Mouse (Mus musculus) kidney, embryonic 15.5 days (tissue): ENCODE measurements around the gene Gm4881. TPM values are rescaled to one million over a fixed set of nuclear protein-coding genes. Genes with fewer than 3 reads are reported as not detected.

Source experiments
- ATAC-seq: fragments of 200-750 bp; cut with Nextera tagmentation; replicated peaks from 2 replicates; pipeline ENCODE4 v1.8.0; 2017; ENCODE audit warnings: moderate TSS enrichment; ENCODE audit not compliant: low FRiP score
- H3K27ac ChIP-seq: fragments of 300-500 bp; sonication (generic); 2 replicates; pipeline ENCODE4 v1.5.1; 2015; ENCODE audit warnings: mild to moderate bottlenecking, inconsistent platforms
- H3K27me3 ChIP-seq: fragments of 300-500 bp; sonication (generic); 2 replicates; pipeline ENCODE4 v1.6.1; 2015; ENCODE audit warnings: inconsistent platforms
- H3K36me3 ChIP-seq: fragments of 300-500 bp; sonication (generic); 2 replicates; pipeline ENCODE4 v1.6.1; 2015; ENCODE audit warnings: inconsistent platforms
- H3K4me1 ChIP-seq: fragments of 300-500 bp; sonication (generic); 2 replicates; pipeline ENCODE4 v1.6.1; 2015; ENCODE audit warnings: inconsistent platforms
- H3K4me2 ChIP-seq: fragments of 300-500 bp; sonication (generic); 2 replicates; pipeline ENCODE4 v1.6.1; 2015; ENCODE audit warnings: moderate library complexity, mild to moderate bottlenecking, inconsistent platforms
- H3K4me3 ChIP-seq: fragments of 300-500 bp; sonication (generic); replicated peaks from 2 replicates; pipeline ENCODE4 v1.5.1; 2015; ENCODE audit warnings: mild to moderate bottlenecking, inconsistent platforms
- H3K9ac ChIP-seq: fragments of 300-500 bp; sonication (generic); 2 replicates; pipeline ENCODE4 v1.6.1; 2015; ENCODE audit warnings: mild to moderate bottlenecking, inconsistent platforms
- H3K9me3 ChIP-seq: fragments of 300-500 bp; sonication (generic); replicated peaks from 2 replicates; pipeline ENCODE4 v1.6.1; 2016; ENCODE audit warnings: inconsistent platforms
- WGBS: fragments of 180-500 bp; shearing (Covaris S2); methylation state at CpG from one replicate; pipeline ENCODE4 v1.1.7; 2015; ENCODE audit warnings: mixed read lengths; 5-methylcytosine and 5-hydroxymethylcytosine counted together
- polyA plus RNA-seq: library from polyadenylated mRNA; unstranded; fragments of >200 nt; fragmentation: Nextera tagmentation; extraction: Ambion mirVana; gene quantifications from 2 replicates; pipeline ENCODE4 v1.2.1, GENCODE M21; 2015

The Gm4881 gene
- polyA plus RNA-seq, 1 experiment from 2014 or later, result not detected

DNA sequence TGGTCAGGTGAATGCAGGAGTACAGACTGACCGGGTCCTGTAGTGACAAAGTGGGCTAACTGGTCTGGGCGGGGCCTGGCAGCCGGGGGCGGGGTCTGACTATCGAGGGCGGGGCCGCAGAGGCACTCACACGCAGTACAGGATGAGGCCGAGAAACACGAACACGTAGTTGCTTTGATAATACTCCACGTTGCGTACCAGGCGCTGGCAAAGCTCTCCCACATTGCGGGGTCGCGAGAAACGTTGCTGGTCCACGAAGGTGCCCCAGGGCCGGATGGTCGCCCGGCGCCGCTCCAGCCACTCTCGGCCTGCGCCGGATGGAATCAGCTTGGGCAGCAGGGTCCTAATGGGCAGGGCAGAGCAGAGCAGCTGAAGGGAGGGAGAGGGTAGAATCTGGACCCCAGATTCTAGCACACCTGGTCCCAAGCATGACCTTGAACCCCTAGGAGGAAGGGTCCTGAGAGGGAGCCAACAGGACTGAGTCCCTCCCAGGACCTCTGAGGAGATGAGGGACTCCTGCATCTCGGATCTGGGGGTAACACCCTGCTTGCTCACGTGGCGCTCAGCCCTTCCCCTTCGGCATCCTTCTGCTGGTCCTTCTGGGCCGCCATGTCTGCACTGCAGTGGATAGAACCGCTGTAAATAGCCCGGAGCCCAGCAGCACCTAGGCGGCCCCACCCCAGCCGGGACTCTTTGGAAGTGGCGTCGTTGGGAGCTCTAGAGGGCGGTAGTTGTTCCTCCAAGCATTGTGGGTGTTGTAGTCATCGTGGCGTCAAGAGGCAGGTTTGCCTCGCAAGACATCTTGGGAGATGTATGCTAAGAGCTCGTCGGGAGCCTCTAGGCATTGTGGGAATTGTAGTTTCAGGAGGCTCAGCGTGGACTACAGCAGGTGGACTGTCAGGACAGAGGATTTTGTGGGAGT lies 27.9 kb upstream of the Gm4881 start, which contains the start of gene Rabac1:
Rabac1 (minus strand) TSS at position 783 of the 922 bp plus-strand sequence.
- ATAC-seq, result peak; percentile 93
- peak within 1 kb of the TSS; percentile 72 for H3K9ac ChIP-seq
- WGBS, result under 1% methylated on average over 45 of the region's 45 CpGs

DNA sequence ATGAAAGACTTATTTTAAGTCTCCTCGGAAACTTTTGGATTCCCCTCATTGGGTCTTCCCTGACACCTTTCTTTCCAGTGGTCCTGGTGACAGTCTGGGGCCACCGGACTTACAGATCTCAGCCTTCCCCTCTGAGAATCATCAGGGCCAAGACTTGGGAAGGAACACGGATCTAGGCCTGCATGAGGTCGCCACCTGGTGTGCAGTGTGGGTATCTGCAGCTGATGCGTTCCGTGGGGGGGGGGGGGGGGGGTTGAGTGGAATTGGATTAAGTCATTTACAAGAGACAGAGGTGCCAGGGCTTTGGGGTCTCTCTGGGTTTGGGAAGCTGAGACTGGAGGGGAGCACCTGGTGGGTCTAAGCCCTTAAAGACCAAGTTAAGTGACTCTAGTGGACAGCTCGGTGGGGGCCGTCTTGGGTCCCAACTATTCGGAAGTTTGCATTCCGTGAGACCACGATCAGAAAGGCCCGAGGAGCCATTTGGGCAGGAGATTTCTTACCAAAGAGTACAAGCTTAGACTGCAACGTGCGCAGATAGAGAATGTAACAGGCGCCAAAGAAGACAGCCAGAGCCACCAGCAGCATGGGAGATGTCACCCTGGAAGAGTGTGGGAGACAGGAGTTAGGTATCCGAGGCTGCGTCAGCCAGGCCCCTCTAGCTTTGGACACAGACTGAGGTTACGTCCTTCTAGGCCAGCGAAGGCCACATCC lies 27.1 kb upstream of the Gm4881 start:
- Histone ChIP-seq H3K9ac (peak overlapping the region; percentile 72), H3K36me3 (peaks cover 9% of the 10 kb centered on the region), H3K27me3 (no peaks in the 10 kb centered on the region), H3K4me1 (peaks cover 5% of the 10 kb centered on the region), H3K4me2 (peak overlapping the region; percentile 78), H3K27ac (0 out of 2 replicates have a peak overlapping the region, but pooled peaks have one; percentile 77), H3K4me3 (peak overlapping the region; percentile 75), H3K9me3 (no peaks in the 10 kb centered on the region)
- WGBS, result 9% methylated on average over 19 of the region's 19 CpGs
- ATAC-seq, result no peak

More for the DNA sequence above, 27.9 kb upstream of the Gm4881 start, which contains the start of gene Rabac1:
- Histone ChIP-seq H3K36me3 (peaks cover 9% of the 10 kb centered on the region), H3K4me1 (peaks cover 5% of the 10 kb centered on the region), H3K27ac (peak within 1 kb of the TSS; percentile 77), H3K4me3 (peak within 1 kb of the TSS; percentile 75), H3K4me2 (peak within 1 kb of the TSS; percentile 78), H3K9me3 (no peaks in the 10 kb centered on the region), H3K27me3 (no peaks in the 10 kb centered on the region)

DNA sequence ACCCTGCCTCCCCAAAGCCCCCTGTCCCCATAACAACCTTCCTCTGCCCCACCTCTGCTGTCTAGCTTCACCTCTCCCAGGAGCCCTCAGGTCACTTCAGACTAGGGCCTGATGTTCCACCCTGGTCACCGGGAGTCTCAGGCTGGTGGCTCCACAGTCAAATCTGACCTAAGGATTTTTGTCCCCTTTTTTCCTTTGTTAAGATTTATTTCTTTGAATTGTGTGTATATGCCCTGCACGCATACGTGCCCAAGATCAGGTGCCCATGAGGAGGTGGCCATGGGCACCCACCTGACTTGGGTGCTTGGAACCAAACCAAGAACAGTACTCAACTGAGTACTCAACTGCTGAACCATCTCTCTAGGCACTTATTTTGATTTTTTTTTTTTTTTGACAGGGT lies 26.0 kb upstream of the Gm4881 start:
- no peak overlapping the region for H3K27ac ChIP-seq
- no peak overlapping the region for H3K9ac ChIP-seq
- no peak overlapping the region for H3K4me2 ChIP-seq
- no peaks in the 10 kb centered on the region for H3K9me3 ChIP-seq
- peaks cover 6% of the 10 kb centered on the region for H3K4me1 ChIP-seq
- H3K27me3 ChIP-seq, result no peaks in the 10 kb centered on the region
- peaks cover 9% of the 10 kb centered on the region for H3K36me3 ChIP-seq
- ATAC-seq, result no peak
- 99% methylated on average over 3 of the region's 3 CpGs for WGBS
- no peak overlapping the region for H3K4me3 ChIP-seq

DNA sequence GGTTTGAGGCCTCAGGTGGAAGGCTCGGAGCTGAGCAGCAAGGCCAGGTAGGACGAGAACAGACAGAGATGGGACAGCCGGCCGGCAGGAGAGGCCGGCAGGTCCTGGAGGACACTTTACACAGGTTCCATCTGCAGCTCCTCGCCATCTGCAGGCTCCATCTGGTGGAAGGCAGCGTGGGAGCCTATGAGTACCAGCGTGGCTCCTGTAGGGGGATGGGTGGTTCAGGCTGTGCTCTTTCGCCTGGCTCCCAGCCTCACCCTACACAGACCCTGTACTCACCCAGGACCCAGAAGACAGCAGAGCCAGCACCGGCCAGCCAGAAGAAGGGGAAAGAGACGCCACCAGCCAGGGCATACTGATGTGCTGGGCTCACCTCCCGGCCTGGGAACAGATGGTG lies 25.5 kb upstream of the Gm4881 start:
- no peak overlapping the region for H3K4me3 ChIP-seq
- H3K4me1 ChIP-seq, result peaks cover 7% of the 10 kb centered on the region
- H3K27ac ChIP-seq, result no peak overlapping the region
- H3K36me3 ChIP-seq, result peaks cover 9% of the 10 kb centered on the region
- 83% methylated on average over 12 of the region's 12 CpGs for WGBS
- no peaks in the 10 kb centered on the region for H3K9me3 ChIP-seq
- H3K4me2 ChIP-seq, result no peak overlapping the region
- no peak for ATAC-seq
- no peak overlapping the region for H3K9ac ChIP-seq
- no peaks in the 10 kb centered on the region for H3K27me3 ChIP-seq

DNA sequence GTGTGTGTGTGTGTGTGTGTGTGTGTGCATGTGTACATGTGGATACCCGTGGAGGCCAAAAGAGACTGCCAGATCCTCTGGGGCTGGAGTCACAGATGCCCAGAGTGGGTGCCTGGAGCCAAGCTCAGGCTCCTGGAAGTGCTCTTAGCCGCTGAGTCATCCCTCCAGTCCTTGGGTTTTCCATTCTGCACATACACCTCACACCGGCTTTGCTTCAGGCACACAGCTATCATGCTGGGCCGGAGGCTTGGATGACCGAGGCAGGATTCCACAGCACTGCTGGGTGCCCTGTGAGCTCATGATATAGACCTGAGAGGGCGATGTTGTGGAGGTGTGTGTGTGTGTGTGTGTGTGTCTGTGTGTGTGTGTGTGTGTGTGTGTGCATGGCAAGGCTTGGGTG lies 24.2 kb upstream of the Gm4881 start:
- Histone ChIP-seq H3K27me3 (no peaks in the 10 kb centered on the region), H3K4me2 (no peak overlapping the region), H3K9me3 (no peaks in the 10 kb centered on the region), H3K4me3 (no peak overlapping the region), H3K36me3 (peaks cover 9% of the 10 kb centered on the region), H3K27ac (no peak overlapping the region), H3K4me1 (peaks cover 7% of the 10 kb centered on the region), H3K9ac (no peak overlapping the region)
- no peak for ATAC-seq
- WGBS, result 80% methylated on average over 6 of the region's 6 CpGs

DNA sequence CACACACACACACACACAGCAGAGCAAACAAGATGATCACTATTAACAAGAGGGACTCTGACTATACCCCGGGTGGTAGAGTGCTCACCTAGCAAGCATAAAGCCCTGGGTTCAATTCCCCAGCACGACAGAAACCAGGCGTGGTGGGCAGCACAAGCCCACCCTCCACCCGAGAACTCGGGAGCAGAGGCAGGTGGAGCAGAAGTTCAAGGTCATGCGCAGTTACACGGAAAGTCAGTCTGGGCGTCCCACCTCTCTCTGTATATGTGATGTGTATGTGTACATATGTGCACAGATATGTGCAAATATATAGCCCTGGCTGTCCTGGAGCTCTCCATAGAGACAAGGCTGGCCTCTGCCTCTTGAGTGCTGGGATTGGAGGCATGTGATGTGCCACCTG lies 23.7 kb upstream of the Gm4881 start:
- Histone ChIP-seq H3K27ac (no peak overlapping the region), H3K9me3 (no peaks in the 10 kb centered on the region), H3K4me3 (no peak overlapping the region), H3K36me3 (peaks cover 9% of the 10 kb centered on the region), H3K4me1 (peaks cover 7% of the 10 kb centered on the region), H3K27me3 (no peaks in the 10 kb centered on the region), H3K4me2 (no peak overlapping the region), H3K9ac (no peak overlapping the region)
- WGBS, result 86% methylated on average over 8 of the region's 8 CpGs
- no peak for ATAC-seq

DNA sequence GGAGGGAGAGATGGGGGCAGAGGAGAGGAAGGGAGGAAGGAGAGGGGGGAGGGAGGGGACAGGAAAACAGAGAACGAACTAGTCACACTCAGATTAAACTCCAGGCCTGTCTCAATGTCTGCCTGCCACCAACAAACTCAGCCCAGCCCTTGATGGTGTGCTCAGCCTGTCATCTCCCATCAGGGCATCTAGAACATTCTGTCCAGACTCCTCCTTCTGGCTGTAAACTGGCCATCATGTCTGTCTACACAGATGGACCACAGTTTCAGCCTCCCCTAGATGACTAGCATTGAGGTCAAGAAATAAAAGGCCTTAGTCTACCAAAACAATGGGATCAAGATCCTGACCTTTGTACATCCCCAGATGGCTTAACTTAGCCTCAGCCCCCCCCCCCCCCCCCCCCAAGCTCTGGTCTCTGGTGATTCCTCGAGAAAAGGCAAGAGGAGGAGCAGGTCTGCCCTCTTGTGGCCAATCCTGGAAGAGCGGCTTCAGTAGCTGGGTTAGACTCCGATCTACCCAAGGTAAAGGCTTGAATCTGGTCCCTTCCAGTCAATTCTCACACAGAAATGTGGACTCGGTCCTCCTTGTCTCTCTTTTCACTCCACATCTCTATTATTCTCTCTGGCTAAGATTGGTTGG lies 20.7 kb upstream of the Gm4881 start:
- no peak overlapping the region for H3K4me2 ChIP-seq
- peak; percentile 57; the same call in 1 of the 2 replicates for ATAC-seq
- 11% methylated on average over 5 of the region's 5 CpGs for WGBS

DNA sequence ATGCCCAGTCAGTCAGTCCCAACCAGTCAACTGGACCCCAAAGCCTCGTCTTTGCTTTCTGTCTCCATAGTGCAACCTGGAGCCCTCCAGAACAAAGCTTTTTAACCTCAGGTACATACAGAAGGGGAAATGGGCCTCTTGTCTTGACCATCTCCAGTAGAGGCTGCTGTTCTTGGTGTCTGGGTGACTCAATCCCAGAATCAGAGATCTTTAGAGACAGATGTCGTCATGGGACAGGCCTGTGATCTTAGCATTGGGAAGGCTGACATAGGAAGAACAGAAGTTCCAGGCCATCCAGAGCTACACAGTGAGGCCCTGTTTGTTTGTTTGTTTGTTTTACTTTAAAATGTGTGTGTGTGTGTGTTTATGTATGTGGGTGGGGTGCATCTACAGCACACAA lies 20.0 kb upstream of the Gm4881 start:
- H3K9ac ChIP-seq, result no peak overlapping the region
- ATAC-seq, result no peak
- 0 out of 2 replicates have a peak, but pooled peaks cover under 1% of the 10 kb centered on the region for H3K36me3 ChIP-seq
- WGBS, result 70% methylated on average over 2 of the region's 2 CpGs
- no peaks in the 10 kb centered on the region for H3K9me3 ChIP-seq
- H3K4me1 ChIP-seq, result 0 out of 2 replicates have a peak, but pooled peaks cover 2% of the 10 kb centered on the region
- no peak overlapping the region for H3K4me3 ChIP-seq
- no peak overlapping the region for H3K4me2 ChIP-seq
- H3K27ac ChIP-seq, result no peak overlapping the region
- H3K27me3 ChIP-seq, result no peaks in the 10 kb centered on the region

More for the DNA sequence above, 20.7 kb upstream of the Gm4881 start:
- no peak overlapping the region for H3K9ac ChIP-seq
- H3K4me3 ChIP-seq, result no peak overlapping the region
- H3K9me3 ChIP-seq, result no peaks in the 10 kb centered on the region
- no peak overlapping the region for H3K27ac ChIP-seq
- H3K4me1 ChIP-seq, result 0 out of 2 replicates have a peak, but pooled peaks cover 2% of the 10 kb centered on the region
- peaks cover 8% of the 10 kb centered on the region for H3K36me3 ChIP-seq
- H3K27me3 ChIP-seq, result no peaks in the 10 kb centered on the region

DNA sequence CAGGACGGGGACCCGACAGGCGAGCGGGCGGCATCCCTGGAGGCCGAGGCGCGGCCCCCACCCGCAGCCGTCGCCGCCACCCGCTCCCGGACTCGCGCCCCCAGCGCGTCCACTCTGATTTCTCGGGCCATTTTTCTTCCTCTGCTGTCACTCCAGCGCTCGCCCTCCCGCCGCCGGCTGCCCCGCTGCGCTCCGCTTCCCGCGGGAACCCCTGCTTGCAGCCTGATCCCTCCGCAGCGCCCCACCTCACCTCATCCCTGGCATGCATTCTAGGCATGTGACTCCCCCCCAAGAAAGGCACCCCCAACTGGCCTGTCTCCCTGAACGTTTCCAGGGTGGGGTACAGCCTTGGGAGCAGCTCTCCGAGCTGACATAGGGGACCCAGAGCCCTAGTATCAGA lies 10.9 kb upstream of the Gm4881 start:
- Histone ChIP-seq H3K4me1 (peaks cover 20% of the 10 kb centered on the region), H3K9me3 (no peaks in the 10 kb centered on the region), H3K4me2 (peak overlapping the region; percentile 73), H3K27me3 (peaks cover 72% of the 10 kb centered on the region), H3K27ac (no peak overlapping the region), H3K36me3 (no peaks in the 10 kb centered on the region), H3K4me3 (peak overlapping the region; percentile 44), H3K9ac (0 out of 2 replicates have a peak overlapping the region, but pooled peaks have one; percentile 27)
- no peak for ATAC-seq
- 3% methylated on average over 33 of the region's 33 CpGs for WGBS

DNA sequence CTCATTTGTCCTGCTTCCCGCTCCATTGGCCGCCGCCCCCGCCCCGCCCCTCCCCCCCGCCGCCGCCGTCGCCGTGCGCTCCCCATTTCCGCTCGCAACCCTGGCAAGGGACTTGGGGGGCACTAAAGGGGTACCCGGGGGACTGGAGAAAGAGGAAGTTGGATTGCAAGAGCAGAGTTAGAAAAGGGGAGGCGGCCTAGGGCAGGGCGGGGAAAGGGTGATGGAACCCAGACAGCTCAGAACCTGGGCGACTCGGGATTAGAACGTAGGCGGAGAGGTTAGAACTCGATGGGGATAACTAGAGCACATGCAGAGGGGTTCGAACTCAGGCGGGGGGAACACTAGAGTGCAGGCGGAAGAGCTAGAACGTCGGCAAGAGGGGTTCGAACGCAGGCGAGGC lies 10.2 kb upstream of the Gm4881 start:
- Histone ChIP-seq H3K36me3 (no peaks in the 10 kb centered on the region), H3K4me2 (peak overlapping the region; percentile 73), H3K9me3 (no peaks in the 10 kb centered on the region), H3K4me3 (peak overlapping the region; percentile 44), H3K4me1 (peaks cover 25% of the 10 kb centered on the region), H3K27me3 (peaks cover 80% of the 10 kb centered on the region), H3K9ac (peak overlapping the region; percentile 31; the same call in 1 of the 2 replicates), H3K27ac (no peak overlapping the region)
- 1% methylated on average over 29 of the region's 30 CpGs for WGBS
- 0 out of 2 replicates have a peak, but pooled peaks have one; percentile 10 for ATAC-seq

DNA sequence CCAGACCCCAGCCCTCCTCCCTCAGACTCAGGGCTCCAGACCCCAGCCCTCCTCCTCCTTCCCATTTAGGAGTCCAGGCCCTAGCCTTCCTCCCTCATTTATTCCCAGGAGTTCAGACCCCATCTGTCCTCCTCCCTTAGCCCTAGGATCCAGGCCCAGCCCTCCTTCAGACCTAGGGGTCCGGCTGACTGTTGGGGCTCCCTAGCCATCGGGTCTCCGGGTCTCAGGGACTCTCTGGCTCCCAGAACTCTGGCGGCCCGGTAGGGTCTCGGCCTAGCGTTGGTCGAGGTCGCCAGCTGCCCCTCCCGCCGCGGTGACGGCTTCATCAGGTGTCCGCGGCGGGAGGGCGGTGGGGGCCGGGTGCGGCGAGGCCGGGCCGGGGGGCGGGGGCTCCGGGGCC lies 9.7 kb upstream of the Gm4881 start:
- peak overlapping the region; percentile 31; the same call in 1 of the 2 replicates for H3K9ac ChIP-seq
- 0% methylated on average over 15 of the region's 24 CpGs for WGBS
- H3K27me3 ChIP-seq, result peaks cover 85% of the 10 kb centered on the region
- no peak overlapping the region for H3K27ac ChIP-seq
- peaks cover 25% of the 10 kb centered on the region for H3K4me1 ChIP-seq
- ATAC-seq, result peak; percentile 22; the same call in 1 of the 2 replicates
- H3K4me2 ChIP-seq, result peak overlapping the region; percentile 73
- peak overlapping the region; percentile 44 for H3K4me3 ChIP-seq
- no peaks in the 10 kb centered on the region for H3K36me3 ChIP-seq
- no peaks in the 10 kb centered on the region for H3K9me3 ChIP-seq
